Mouse (Mus musculus) embryo, embryonic 11.5 days (tissue): Measurements from ENCODE around the gene Faf1.

Experiments
- DNase-seq: peaks from one replicate; pipeline ENCODE4 v3.0.0-alpha.2; 2012; ENCODE audit warnings: low read depth, low spot score

The Faf1 gene

DNA sequence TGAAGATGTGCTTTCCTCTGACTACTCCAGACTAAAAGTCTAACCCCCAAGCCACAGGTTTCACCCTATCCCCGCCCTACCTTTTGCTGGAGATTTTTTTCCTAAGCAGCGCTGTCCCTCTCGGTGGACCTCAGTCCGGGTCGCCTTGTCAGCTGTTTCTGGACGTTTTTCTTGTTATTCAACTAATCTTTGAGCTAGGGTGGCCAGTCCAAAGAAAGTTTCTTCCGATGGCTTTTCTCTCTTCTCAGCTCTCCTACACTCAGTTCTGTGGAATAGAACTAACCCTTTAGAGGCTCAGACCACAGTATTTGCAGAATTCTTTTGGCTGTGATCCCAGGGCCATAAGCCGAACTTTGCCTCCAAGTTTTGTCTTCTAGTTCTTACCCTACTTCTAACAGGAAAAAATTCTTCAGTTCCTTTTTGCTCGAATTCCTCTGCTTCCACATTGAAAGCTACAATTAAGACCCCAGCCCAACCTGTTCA is 302.5 kb downstream of the Faf1 start:
- no peak for DNase-seq

DNA sequence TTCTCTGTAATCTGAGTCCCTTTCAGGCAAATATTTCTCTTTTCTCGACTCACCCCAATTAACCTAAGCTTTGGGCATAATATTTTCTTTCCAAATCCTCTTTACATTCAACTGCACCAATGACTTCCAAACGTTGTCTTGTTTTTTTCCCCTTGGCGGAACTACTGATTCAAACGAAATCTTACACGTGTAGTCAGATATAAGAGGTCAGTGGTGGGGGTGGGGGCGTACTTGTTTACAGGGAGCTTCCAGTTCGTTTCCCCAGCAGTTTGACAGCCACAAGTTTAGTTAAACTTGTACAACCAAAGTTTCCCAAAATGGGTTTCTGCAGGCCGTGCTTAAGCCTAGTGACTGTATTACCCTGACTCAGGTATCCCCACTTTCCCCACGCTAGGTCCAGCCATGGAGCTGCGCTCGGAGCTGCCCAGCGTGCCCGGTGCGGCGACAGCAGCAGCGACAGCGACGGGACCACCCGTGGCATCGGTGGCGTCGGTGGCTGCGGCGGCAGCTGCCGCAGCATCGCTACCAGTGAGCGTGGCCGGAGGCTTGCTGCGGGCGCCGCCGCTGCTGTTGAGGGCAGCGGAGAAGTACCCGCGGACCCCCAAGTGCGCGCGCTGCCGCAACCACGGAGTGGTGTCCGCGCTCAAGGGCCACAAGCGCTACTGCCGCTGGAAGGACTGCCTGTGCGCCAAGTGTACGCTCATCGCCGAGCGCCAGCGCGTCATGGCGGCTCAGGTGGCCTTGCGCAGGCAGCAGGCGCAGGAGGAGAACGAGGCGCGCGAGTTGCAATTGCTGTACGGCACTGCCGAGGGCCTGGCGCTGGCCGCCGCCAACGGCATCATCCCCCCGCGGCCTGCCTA is 303.3 kb downstream of the Faf1 start:
- no peak for DNase-seq

DNA sequence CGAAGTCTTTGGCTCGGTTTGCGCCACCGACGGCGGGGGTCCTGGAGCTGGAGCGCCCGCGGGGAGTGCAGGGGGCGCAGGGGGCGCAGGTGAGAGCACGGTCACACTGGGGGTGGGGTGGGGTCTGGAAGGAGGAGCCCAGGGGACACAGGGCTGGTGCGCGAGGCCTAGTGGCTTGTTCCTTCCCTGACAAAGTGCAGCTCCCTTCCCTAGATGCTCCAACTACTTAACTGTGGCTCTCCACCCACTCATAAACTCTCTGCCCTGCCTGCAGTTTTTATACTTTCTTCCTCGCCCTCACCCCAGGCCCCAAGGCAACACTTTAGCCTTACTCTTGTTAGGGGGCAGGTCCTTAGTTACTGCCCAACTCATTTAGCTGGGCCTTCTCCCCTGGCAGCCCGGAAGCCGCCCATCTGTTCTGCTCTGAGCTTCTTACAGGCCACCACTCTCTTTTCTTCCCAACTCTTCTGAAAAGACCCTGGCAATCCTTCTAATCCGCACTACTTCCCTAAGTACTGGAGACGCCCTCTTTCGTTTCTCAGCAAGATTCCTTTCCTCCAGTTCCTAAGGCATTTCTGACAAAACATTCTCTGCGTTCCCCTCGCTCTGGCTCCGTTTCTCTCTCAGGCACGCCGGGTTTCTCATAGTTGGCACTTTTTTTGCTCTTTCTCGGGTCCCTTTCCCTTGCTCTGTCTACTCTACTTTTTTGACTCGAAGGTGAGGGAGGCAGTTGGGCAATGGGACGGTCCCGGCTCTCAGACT is 304.1 kb downstream of the Faf1 start:
- DNase-seq, result no peak

DNA sequence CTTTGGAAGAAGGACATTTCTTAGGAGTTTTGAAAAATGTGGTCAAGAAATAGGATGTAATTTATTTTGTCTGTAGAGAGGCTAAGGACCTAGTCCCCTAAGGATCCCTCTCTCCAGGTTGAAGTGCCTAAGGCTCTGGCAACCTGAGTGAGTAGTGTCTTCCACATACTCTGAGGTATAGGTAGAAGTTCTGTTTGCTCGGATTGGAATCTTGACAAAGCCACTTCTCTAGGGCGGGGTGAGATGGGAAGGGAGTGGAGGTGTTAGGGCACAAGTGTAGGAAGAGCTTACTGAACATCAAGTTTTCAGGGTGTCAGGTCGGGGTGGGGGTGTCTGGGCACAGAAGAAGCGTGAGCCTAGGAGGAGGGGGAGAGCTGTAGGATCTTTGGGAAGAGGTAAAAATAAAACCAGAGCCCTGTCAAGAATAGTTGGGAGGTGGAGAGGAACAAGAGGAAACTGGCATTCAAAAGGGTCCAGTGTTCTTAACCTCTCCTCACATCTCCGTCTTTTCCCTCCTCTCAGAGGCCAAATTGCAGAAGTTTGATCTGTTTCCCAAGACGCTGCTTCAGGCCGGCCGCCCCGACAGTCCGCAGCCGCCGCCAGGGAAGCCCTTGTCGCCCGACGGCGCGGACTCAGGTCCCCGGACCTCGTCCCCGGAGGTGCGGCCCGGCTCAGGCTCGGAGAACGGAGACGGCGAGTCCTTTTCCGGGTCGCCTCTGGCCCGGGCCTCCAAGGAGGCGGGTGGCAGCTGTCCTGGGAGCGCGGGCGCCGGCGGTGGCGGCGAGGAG is 304.9 kb downstream of the Faf1 start:
- DNase-seq, result no peak

DNA sequence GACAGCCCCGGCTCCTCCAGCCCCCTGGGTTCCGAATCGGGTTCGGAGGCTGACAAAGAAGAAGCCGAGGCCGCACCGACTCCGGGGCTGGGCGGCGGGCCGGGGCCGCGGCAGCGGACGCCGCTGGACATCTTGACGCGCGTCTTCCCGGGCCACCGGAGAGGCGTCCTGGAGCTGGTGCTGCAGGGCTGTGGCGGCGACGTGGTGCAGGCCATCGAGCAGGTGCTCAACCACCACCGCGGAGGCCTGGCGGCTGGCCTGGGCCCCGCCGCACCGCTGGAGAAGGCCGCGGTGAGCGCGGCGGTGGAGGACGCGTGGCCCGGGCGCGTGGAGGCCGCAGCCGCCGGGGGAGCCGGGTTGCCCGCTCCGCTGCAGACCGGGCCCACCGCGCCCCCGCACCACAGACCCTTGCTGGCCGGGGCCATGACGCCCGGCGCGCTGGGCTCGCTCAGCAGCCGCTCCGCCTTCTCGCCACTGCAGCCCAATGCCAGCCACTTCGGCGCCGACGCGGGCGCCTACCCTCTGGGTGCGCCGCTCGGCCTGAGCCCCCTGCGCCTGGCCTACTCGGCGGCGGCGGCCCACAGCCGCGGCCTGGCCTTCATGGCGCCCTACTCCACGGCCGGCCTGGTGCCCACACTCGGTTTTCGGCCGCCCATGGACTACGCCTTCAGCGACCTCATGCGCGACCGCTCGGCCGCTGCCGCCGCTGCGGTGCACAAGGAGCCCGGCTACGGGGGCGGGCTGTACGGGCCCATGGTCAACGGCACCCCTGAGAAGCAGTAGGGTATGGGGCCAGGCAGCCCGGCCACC is 305.7 kb downstream of the Faf1 start:
- no peak for DNase-seq

DNA sequence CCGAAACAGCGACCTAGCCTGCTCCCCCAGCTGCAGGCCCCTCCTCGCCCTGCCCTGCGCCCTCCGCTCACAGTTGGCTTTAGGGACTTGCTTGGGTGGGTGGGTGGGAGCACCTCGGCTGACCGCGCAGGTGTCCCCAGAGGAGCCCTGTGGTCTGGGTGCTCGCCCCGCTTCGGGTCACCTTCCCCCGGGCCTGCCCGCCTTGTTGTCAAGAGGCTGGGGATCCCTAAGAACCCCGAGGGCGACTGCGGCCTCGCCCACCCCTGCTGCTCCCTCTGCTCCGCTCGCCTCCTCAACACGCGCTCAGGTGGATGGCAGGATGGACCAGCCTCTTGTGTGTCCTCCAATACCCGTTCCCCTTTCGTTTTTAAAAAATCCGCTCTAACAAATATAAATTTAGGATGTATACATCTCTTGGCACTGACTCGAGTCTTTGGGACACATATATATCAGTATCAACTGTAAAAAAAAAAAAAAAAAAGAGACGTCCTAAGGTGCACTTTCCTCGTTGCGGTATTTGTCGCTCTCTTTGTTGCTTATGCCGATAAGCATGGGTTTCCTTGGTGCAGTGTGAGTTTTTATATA is 306.4 kb downstream of the Faf1 start:
- DNase-seq, result no peak

DNA sequence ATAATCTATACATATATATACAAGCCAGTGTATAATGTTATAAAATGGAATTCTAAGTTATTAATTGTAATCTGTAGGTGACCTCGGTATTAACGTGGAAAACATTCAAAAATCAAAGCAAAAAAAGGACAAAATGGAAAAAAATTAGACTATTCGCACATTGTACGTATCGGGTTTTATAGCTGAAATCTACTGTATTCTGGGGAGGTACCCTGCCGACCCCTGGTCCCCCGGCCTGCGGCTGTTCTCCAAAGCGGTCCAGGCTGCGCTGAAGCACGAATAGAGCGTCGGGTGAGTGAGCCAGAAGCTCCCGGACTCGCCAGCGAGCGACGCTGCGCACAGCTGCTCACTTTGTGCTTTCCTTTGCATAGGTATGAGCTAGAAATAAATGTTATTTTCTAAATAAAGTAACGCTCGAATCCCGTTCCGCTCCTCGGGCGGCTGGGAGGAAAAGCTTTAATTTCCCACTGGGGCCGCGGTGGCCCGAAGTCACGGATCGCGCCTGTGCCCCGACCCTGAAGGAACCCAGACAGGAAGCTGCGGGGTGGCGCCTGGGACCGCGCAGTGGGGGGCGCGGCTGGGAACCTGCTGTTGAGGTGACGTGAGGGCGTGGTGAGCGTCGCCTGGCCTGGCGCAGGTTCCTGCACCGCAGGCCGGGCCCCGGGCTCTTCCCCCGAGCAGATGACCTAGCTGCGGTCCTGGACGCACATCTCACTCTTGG is 307.1 kb downstream of the Faf1 start:
- DNase-seq, result no peak

DNA sequence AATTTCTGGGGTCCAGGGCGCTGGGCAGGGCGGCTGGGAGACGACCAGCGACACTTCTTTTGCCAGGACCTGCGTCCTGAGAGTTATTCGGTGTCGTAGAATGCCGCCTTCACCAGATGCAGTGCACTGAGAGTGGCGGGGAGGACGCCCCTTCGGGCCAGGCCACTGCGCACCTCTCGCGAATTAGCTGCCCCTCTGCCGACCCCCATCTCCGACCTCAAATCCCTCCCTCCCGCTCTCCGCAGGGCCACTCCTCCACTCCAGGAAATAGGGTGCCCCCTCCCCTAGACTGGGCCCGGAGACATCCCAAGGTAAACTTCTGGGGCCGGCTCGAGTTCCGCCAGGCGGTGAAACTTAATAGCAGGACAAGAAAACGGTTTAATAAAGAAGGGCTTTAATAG is 307.6 kb downstream of the Faf1 start:
- no peak for DNase-seq

DNA sequence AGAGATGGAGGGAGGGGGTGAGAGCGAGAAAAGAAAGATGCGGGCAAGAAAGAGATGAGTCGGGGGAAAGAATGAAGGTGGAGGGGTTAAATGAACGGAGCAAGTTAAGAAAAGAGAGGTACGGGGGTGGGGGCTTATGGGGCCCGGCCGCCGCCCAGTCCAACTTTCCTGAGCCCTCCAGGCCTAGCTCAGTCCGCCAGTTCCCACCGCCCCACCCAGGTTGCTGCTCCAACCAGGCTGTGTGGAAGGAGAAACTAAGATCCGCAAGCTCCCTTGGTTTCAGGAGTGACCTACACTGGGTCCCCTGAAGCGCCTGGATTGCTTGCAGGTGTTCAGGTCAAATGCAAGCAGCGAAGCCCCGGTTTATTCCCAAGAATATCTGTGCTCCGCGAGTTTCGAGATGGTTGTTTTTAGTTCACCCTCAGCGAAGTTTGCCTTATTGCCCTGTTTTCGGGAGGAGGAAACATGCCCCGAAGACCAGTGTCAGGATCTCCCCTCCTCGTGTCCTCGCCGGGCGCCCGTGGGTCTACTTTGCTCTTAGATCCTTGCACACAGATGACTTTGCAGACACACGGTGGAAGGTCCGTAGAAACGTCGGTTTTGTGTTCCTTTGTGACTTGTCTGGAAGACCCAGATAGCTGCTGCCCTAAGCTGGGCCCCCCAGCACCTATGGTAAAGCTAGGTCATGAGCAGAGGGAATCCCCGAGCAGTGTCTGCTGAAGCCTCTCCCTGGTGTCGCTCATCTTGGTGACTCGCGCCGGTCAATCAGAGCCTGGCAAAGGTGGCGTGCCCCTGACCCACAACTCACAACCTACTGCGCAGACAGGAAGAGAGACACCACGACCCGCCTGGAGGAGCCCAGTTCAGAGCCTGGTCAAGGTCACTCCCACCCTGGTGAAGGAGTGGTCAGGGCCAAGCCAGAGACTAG is 308.4 kb downstream of the Faf1 start:
- DNase-seq, result no peak

DNA sequence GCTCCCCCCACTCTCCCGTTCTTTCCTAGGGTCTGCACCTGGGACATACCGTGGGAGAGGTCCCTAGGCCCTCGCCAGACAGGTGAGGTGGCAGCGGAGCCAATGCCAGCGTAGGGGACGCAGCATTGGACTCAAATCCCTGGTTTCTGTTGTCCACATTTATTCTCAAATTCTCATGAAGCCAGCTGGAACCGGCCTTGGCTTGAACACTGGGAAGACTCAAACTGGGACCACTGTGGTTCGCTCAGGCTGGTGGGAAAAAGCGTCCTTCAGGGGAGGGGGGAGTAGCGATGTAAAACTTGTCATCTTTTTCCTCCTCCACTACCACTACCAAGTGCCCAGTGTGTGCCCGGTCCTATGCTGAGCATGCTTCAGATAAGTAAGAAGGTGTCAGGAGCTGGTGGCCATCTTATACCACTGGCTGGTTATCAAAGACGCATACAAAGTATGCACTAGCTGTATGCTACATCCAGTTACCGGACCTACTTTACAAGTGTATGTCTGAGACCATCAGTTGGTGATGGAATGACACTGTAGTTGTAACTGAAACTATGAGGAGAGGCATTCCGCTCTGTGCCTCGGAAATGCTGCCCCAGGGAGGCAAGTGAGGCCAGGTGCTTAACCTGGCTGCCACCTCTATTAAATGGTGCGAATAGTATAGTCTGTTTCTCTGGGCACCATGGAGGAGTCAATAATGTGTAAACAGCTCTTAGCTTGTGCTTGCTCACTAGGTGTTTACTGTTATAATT is 309.2 kb downstream of the Faf1 start:
- DNase-seq, result no peak

DNA sequence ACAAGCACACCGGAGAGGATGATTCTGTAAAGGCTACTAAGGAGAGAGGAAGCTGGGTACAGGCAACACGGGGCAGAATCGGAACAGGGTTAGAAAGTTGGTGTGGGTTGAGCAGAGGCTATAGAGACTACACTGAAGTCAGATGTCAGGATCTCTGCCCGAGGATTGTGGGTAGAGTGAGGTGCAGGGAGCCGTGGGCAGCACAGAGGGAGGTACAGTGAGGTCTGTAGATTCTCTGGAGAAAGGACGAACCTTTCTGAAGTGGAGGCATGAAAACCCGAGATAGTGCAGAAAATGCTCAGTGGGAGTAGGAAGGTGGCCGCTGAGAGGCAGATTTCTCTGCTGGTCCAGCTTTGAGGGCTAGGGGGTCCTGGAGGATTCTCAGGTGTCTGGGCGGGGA is 309.9 kb downstream of the Faf1 start:
- DNase-seq, result no peak

DNA sequence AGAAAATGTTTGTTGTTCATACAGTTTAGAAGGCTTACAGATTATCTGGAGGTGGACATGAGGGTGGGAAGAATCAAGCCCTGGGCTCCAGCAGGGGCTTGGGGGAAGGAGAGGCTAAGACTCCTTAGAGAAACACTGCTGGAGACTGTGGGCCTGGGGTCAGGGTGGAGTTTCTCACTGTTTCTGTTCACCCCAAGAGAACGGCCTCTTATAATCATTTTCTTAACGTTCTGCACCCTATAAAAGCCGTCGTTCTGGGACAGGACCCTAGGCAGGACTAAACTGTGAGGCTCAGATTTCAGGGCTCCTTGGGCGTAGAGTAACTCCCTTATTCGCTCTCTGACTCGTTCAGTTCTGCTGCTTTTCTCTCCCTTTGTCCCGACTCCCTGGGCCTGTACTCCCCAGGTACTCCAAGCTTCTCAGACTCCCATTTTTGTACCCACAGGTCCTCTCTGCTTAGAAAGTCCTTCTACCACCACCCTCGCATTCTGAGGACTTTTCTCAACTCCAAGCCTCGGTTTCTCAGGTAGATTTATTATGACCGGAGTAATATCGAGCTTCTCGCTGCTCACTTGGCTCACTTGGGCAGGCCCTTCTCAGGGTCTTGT is 310.5 kb downstream of the Faf1 start:
- no peak for DNase-seq

DNA sequence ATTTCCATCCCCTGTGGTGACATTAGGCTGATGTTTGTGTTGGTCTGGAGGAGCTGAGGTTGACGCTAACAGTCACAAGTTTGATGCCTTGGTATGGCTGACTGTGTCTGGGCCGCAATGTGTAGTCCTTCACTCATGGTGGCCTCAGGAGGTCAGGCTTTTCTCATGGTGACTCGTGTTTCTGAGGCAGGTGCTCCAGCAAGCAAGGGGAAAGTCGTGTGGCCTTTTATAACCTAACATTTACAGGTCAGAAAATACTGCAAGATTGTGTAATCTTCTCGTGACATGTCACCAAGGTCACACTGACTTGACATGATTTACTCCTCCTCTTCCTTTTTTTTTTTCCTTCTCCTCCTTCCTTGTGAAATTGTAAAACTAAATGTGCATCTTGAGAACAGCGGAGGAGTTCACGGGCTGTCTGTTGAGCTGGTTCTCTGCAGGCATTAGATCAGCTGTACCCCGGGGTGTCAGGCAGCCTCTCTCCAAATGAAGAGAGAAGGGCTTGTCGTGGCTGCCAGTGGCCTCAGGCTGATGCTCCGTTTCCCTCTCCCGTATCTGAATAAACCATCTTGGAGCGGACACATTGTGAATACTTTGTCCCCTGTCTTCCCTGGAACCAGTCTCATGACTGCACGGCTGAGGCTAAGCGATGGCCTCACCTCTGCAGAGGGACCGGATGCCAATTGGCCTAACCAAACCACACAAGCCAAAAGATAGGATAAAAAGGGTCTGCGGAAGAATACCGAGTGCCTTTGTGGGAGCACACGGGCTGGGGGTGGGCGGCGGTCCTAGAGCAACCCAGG is 311.4 kb downstream of the Faf1 start:
- no peak for DNase-seq

DNA sequence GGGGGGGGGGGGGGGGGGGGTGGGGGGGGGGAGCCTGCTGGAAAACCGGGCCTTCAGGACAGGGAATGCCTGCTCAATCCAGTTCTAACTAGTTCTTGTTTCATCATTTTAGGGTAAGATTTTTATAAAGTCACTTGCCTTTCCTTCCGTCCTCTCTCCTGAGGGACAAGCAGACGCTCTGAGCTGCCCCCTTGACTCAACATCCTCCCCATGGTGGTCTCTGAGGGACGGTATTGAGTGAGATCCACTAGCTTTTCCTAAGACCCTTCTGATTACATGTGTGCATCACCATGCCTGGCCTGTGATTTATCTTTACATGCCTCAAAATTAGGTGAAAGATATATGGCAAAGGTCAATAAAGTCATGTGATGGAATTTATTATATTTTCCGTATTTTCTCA is 312.0 kb downstream of the Faf1 start:
- DNase-seq, result no peak

DNA sequence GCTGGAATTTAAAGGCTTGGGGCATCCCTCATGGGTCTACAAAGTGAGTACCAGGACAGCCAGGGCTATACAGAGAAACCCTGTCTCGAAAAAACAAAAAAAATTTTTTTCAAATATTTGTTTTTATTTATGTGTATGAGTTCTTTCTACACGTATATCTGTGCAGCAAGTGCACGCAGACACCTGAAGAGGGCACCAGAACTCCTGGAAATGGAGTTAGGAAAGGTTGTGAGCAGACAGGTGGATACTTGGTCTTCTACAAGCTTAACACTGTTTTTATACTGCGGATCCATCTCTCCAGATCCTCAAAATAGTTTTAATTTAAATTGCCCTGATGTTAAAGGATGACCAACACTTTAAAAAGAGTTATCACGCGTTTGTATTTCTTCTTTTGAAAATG is 312.8 kb downstream of the Faf1 start:
- DNase-seq, result no peak

DNA sequence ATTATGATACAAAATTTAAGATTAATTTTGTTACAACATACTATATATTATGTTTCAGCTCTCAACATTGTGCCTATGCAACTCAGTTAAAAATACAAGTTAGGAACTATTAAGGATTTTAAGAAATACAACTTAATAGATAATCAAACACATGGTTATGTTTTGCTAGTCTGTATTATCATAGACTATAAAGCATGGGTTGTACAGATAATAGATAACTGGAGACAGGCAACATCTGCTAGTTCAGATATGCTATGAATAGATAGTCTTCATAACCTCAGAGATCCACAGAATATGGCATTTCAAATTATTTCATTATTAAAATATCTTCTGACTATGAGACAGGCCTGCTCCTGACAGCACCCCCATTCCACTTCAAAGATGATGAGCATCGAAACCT is 329.7 kb downstream of the Faf1 start:
- DNase-seq, result no peak
